Mouse (Mus musculus): ENCODE data around the gene Fcgr1.
"Not testable (repeated sequence)": the region's sequence is repeated elsewhere in the genome, so short reads cannot be mapped to it uniquely, and the experiment has no call there.

Gene Fcgr1

DNA sequence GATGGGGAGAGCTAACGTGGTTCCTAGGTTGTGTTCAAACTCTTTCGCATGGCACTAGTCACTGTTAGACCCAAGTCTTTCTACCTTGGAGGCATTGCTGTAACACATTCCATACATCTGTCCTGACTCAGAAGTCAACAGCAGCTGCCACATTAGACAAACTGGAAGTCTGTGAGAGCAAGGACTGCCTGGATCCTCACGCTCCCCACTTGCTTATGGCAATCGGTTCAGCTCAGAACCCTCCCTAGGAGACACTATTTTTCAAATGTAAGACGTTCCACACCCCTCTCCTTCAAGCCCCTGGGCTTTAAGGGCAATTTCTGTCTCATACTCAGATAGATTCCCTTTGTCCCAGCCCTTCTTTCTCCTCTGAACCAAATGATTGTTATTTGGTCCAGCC lies 8.3 kb upstream of the Fcgr1 start:
- no peak for DNase-seq (ENCODE audit: low read depth, low spot score)
- Histone ChIP-seq H3K36me3 (ENCODE audit: control insufficient read depth, insufficient read depth, low read length, poor library complexity, severe bottlenecking) (no peaks in the 10 kb centered on the region), H3K27me3 (ENCODE audit: control insufficient read depth, insufficient read depth, low read length, poor library complexity, severe bottlenecking) (peaks cover 4% of the 10 kb centered on the region; the same call in 1 of the 2 replicates)

DNA sequence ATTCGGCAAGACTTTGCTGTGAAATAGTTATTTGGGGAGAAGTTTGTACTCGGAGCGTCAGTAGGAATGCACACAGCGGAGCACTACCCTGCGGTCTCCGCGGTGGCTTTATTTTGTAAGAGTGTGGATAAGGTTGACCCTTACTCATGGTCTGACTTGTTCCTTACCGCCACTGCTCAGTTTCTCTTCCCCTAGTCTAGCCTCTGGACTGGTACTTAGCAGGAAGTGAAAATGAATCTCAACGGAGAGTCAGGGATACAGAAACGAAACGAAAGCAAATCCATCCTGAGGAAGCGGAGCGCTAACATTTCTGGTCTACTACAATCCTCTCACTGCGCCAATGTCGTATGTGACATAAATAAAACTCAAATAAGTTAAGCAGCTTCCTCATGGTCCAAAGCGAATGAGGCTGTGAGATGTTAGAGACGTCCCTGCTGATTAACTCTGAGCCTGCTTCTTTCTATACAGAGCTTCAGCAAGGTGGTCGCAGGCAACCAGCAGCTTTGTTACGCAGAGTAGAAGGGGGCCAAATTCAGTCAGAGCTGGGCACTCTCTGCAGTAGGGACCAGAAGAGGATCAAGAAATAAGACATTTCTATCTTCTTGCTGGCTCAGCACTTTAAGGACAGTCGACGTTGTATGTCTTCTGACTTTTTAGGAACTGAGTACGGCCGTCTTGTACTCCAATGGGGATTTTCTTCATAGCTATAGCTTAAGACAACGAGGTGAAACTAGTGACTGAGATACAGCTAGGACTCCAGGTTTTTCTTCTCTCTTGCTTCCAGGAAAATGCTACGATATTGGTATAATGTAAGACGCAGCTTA lies 7.1 kb upstream of the Fcgr1 start:
- peak; percentile 51 for DNase-seq (ENCODE audit: low read depth, low spot score)
- peaks cover 2% of the 10 kb centered on the region; the same call in 1 of the 2 replicates for H3K27me3 ChIP-seq (ENCODE audit: control insufficient read depth, insufficient read depth, low read length, poor library complexity, severe bottlenecking)
- H3K36me3 ChIP-seq (ENCODE audit: control insufficient read depth, insufficient read depth, low read length, poor library complexity, severe bottlenecking), result no peaks in the 10 kb centered on the region

DNA sequence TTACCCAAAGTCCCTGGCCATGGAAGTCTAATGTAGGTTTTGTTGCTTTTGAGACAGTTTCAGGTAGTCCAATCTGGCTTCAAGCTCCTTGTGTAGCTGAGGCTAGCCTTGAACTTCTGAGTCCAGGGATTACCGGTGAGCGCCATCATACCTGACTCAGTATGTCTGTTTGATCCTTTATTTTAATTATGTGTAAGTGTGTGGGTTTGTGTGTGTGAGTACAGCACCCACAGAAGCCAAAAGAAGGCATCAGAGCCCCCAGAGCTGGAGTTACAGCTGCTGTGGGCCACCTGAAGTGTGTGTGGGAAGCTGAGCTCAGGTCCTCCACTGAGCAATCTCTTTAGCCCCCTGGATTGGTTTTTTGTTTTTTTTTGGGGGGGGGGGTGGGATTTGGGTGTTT lies 5.8 kb upstream of the Fcgr1 start:
- DNase-seq (ENCODE audit: low read depth, low spot score), result no peak
- peaks cover 2% of the 10 kb centered on the region; the same call in 1 of the 2 replicates for H3K27me3 ChIP-seq (ENCODE audit: control insufficient read depth, insufficient read depth, low read length, poor library complexity, severe bottlenecking)
- H3K36me3 ChIP-seq (ENCODE audit: control insufficient read depth, insufficient read depth, low read length, poor library complexity, severe bottlenecking), result no peaks in the 10 kb centered on the region

DNA sequence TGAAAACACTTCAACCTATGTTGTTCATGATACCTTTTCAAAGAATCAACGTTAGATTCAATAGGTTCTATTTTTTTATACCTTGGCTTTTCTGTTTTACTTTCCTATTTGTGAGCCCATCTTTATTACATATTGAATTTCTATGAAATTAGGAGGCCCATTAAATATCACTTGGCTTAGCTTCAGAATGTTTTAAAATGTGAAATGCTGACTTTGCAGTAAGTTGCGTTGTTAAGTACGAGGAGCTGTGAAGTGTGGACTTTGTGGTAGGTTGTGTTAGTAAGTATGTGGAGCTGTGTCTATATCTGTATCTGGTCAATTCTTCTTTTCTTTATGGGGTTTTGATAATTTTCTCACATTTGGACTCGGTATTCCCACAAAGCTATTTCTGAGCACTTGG lies 4.6 kb upstream of the Fcgr1 start:
- no peaks in the 10 kb centered on the region for H3K36me3 ChIP-seq (ENCODE audit: control insufficient read depth, insufficient read depth, low read length, poor library complexity, severe bottlenecking)
- H3K27me3 ChIP-seq (ENCODE audit: control insufficient read depth, insufficient read depth, low read length, poor library complexity, severe bottlenecking), result peaks cover 2% of the 10 kb centered on the region; the same call in 1 of the 2 replicates
- DNase-seq (ENCODE audit: low read depth, low spot score), result no peak

DNA sequence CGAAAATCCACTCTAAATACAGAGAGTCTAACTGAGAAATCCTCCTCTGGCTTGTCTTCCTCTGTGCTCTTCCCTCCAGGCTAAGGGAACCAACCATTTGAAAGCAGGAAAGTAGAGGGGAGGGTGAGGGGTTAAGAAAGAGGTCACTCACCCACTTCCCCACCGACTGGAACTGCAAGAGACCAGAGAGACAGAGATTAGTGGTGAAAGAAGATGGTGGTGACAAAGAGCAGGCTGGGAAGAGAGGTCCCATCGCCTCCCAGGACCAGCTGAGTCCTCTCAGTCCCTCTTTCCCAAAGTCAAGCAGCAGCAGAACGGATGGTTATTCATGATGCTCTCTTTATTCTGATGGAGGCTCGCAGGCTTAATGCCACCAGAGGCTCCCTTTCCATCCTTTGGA lies 401 bp downstream of the Fcgr1 start:
- Histone ChIP-seq H3K27me3 (ENCODE audit: control insufficient read depth, insufficient read depth, low read length, poor library complexity, severe bottlenecking) (no peaks in the 10 kb centered on the region), H3K36me3 (ENCODE audit: control insufficient read depth, insufficient read depth, low read length, poor library complexity, severe bottlenecking) (no peaks in the 10 kb centered on the region)
- DNase-seq (ENCODE audit: low read depth, low spot score), result no peak

DNA sequence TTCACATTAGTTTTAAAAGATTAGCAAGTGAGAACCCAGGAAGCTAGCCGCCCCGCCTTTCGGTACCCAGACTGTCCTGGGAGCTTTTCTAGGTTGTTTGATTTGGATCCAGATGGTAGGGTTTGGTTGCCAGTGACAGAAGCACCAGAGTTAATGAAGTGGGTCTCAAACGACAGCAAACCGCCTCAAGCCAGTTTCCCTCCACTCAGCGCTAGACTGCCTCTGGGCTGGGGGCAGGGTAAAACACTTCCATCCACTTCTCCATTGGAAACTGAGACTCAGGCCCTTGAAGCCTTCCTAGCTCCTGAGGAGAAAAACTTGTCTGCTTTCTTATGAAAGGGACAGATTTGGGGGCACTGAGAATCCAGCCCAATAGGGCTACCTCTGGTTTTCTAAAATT lies 1.1 kb downstream of the Fcgr1 start:
- no peaks in the 10 kb centered on the region for H3K36me3 ChIP-seq (ENCODE audit: control insufficient read depth, insufficient read depth, low read length, poor library complexity, severe bottlenecking)
- DNase-seq (ENCODE audit: low read depth, low spot score), result no peak
- H3K27me3 ChIP-seq (ENCODE audit: control insufficient read depth, insufficient read depth, low read length, poor library complexity, severe bottlenecking), result no peaks in the 10 kb centered on the region

DNA sequence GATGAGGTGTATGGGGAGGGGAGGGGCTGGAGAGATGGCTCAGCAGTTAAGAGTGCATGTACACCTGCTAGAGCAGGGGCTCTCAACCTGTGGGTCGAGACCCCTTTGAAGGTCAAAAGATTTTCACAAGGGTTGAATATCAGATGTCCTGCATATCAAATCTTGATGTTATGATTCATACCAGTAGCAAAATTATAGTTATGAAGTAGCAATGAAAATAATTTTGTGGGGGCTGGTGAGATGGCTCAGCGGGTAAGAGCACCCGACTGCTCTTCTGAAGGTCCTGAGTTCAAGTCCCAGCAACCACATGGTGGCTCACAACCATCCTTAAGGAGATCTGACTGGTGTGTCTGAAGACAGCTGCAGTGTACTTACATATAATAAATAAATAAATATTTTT lies 3.0 kb downstream of the Fcgr1 start:
- DNase-seq (ENCODE audit: low read depth, low spot score); H3K27me3 ChIP-seq (ENCODE audit: control insufficient read depth, insufficient read depth, low read length, poor library complexity, severe bottlenecking); H3K36me3 ChIP-seq (ENCODE audit: control insufficient read depth, insufficient read depth, low read length, poor library complexity, severe bottlenecking): not testable (repeated sequence)

DNA sequence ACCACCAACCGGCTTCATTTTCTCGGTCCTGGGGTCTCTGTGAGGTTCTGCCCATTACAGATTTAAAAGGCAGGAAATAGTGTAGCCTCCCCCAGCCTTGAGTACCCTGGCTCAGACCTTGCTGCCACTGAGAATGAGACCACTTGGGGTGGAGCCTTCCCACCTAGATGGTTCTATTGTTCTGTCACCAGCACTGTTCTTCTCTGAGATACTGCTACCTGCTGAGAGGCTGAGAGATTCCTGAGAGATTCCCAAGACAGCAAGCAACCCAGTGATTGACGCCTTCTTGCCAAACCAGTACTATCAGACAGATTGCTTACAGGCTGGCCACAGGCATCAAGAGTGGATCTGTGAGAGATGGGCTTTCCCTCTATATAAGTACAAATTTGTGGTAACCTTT lies 4.6 kb downstream of the Fcgr1 start:
- Histone ChIP-seq H3K36me3 (ENCODE audit: control insufficient read depth, insufficient read depth, low read length, poor library complexity, severe bottlenecking) (no peaks in the 10 kb centered on the region), H3K27me3 (ENCODE audit: control insufficient read depth, insufficient read depth, low read length, poor library complexity, severe bottlenecking) (no peaks in the 10 kb centered on the region)
- no peak for DNase-seq (ENCODE audit: low read depth, low spot score)

DNA sequence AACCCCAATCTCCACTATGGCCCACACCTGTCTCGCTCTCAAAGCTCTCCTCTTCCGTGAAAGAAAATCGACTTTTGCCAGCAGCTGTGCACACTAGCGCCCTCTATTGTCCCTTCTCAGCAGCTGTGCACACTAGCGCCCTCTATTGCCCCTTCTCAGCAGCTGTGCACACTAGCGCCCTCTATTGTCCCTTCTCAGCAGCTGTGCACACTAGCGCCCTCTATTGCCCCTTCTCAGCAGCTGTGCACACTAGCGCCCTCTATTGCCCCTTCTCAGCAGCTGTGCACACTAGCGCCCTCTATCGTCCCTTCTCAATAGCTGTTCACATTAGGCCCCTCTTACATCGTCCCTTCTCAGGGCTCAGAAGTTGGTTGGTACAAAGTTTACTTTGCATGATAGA lies 6.4 kb downstream of the Fcgr1 start:
- not testable (repeated sequence) for H3K36me3 ChIP-seq (ENCODE audit: control insufficient read depth, insufficient read depth, low read length, poor library complexity, severe bottlenecking); H3K27me3 ChIP-seq (ENCODE audit: control insufficient read depth, insufficient read depth, low read length, poor library complexity, severe bottlenecking)
- DNase-seq (ENCODE audit: low read depth, low spot score), result peak; percentile 30

DNA sequence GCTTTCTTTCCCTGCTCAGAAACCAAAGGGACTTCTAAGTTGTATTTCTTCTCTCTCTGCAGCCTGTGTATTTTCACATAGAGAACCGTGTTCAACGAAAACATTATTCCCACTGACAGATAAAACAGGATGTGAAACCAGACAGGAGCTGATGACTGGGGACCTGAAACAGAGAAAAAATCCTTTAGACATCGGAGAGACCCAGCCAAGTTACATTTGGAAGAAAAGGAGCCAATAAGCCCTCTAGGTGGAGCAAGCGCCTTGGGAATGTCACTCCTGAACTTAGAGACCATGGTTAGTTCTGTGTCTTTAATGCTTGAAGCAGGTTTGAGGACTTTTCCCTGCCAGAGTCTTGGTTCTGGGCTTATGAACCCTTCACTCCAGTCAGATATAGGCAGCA lies 9.3 kb downstream of the Fcgr1 start:
- DNase-seq (ENCODE audit: low read depth, low spot score), result peak; percentile 38
- H3K27me3 ChIP-seq (ENCODE audit: control insufficient read depth, insufficient read depth, low read length, poor library complexity, severe bottlenecking), result no peaks in the 10 kb centered on the region
- H3K36me3 ChIP-seq (ENCODE audit: control insufficient read depth, insufficient read depth, low read length, poor library complexity, severe bottlenecking), result no peaks in the 10 kb centered on the region

DNA sequence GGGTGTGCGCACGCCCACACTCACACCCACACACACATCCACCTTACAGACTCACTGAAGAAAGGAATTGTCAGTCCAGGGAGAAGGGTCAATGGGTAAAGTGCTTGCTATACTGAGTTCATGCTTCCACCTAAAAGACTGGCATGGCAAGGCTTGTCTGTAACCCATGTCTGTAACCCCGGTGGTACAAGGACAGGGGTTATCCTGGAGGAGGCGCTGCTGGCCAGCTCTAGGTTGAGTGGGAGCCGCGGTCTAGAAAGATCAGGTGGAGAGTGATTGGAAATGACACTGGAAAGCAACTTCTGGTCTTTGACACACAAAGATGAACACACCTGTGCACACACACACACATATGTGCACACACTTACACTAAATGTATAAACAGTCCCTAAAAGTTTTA lies 13.1 kb downstream of the Fcgr1 start:
- H3K27me3 ChIP-seq (ENCODE audit: control insufficient read depth, insufficient read depth, low read length, poor library complexity, severe bottlenecking), result no peaks in the 10 kb centered on the region
- no peak for DNase-seq (ENCODE audit: low read depth, low spot score)

DNA sequence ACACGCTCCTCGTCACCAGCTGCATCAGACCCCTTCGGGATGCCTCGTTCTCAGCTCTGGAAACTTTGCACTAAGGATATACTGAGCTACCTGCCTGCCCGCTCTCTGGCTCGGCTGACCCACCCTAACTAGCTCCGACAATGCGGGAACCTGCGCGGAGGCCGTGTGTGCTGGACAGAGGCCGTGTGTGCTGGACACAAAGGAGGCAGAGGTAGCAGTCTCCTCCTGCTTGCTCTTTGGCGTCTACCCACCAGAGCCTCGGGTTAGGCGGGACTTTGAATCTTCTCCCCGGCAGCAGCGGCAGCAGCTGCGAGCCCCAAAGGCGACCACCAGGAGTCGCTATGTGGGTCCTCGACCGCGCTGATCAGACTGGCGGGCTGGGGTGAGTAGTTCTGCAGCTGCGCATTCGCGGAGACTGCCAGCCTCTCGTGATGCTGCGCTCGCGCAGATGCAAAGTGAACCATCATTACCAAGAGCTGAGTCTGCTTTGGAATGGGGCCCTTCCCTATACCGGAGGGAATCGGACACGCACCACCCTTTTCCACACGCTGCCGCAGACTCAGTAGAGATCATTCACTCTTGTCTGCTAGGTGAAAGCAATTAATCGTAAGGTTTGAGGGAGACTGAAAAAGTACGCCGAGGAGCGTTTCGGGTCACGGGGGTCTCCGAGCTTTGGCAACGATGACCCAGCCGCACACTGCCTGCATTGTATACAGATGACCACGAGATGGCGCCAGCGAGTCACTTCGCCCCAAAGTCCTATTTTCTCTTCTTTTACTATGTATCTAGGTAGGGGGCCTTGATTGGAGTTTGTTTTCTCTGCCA lies 15.8 kb downstream of the Fcgr1 start:
- Histone ChIP-seq H3K36me3 (ENCODE audit: control insufficient read depth, insufficient read depth, low read length, poor library complexity, severe bottlenecking) (no peaks in the 10 kb centered on the region), H3K27me3 (ENCODE audit: control insufficient read depth, insufficient read depth, low read length, poor library complexity, severe bottlenecking) (no peaks in the 10 kb centered on the region)
- peak; percentile 96 for DNase-seq (ENCODE audit: low read depth, low spot score)

More for the DNA sequence above, 13.1 kb downstream of the Fcgr1 start:
- no peaks in the 10 kb centered on the region for H3K36me3 ChIP-seq (ENCODE audit: control insufficient read depth, insufficient read depth, low read length, poor library complexity, severe bottlenecking)

DNA sequence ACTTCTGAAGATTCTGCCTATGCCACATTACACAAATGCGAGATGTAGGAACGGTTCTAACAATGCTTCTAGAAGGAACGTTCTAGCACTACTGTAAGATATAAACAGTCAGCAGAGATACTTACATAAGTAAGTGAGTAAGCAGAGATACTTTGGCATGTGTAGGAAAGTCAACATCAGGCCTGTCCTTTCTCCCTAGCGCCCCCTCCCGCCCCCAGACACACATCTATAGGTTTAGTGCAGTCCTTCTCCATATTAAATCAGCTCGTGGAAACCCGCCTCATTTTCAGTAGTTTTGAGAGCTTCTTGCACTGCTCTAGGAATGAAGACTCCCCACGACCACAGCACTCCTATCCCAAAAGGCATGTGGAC lies 16.4 kb downstream of the Fcgr1 start:
- DNase-seq (ENCODE audit: low read depth, low spot score), result peak; percentile 78
- Histone ChIP-seq H3K27me3 (ENCODE audit: control insufficient read depth, insufficient read depth, low read length, poor library complexity, severe bottlenecking) (no peaks in the 10 kb centered on the region), H3K36me3 (ENCODE audit: control insufficient read depth, insufficient read depth, low read length, poor library complexity, severe bottlenecking) (no peaks in the 10 kb centered on the region)

DNA sequence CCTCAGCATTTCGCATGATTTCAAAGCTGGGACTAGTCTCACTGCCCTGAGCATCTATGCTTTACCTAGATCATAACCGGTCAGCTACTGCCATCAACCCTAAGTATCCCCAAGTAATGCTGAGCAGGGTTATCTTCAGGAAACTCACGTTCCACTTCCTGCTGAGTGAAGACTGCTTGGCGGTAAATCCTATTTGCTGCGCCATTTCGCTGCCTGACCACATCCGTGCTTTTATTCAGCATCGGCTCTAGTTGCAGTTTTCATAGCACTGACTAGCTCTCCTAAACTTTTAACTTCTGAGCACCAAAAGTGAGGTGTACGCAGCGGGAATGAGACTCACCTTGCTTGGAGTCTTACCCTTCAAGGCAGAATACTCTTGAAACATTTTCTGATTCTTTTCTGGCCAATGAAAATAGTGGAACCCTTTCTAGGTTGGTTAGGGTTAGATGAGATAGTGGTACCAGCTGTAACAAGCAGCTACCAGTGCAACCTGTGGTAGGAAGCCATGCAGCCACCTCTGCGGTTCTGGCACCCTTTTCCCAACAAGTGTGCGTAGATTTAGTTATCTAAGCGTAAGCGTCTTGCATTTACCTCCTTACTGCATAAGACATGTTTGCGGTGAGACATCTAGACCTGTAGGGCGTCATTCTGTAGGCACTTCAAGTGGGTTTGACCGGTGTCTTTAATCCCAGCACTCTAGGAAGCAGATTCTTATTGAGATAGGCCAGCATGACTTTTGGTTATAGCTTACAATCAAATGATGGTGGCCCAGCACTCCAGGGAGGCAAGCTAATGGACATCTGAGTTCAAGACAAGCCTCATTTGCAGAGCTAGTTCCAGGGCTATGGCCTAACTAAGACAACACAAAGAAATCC lies 19.9 kb downstream of the Fcgr1 start:
- Histone ChIP-seq H3K36me3 (ENCODE audit: control insufficient read depth, insufficient read depth, low read length, poor library complexity, severe bottlenecking) (no peaks in the 10 kb centered on the region), H3K27me3 (ENCODE audit: control insufficient read depth, insufficient read depth, low read length, poor library complexity, severe bottlenecking) (no peaks in the 10 kb centered on the region)
- peak; percentile 21 for DNase-seq (ENCODE audit: low read depth, low spot score)

Measured in splenic B cell, adult 2 months (primary cell).